Mouse (Mus musculus) C3H10T1/2 (cell line): ENCODE measurements around the gene Sept11. TPM values are rescaled to one million over a fixed set of nuclear protein-coding genes. Genes with fewer than 3 reads are reported as not detected.

Experiments
- polyA plus RNA-seq, 2 experiments: library from polyadenylated mRNA; unstranded; fragments of >200 nt; fragmentation: generic; extraction: Trizol; gene quantifications; one replicate each; pipeline ENCODE4 v1.2.1; 2012; ENCODE audit warnings: missing spikeins in 2 of 2

Sept11 gene
- 10 to 100 TPM in 1 of 2 experiments, 1 to 10 TPM in 1; 9.8 to 91.7 TPM for polyA plus RNA-seq

DNA sequence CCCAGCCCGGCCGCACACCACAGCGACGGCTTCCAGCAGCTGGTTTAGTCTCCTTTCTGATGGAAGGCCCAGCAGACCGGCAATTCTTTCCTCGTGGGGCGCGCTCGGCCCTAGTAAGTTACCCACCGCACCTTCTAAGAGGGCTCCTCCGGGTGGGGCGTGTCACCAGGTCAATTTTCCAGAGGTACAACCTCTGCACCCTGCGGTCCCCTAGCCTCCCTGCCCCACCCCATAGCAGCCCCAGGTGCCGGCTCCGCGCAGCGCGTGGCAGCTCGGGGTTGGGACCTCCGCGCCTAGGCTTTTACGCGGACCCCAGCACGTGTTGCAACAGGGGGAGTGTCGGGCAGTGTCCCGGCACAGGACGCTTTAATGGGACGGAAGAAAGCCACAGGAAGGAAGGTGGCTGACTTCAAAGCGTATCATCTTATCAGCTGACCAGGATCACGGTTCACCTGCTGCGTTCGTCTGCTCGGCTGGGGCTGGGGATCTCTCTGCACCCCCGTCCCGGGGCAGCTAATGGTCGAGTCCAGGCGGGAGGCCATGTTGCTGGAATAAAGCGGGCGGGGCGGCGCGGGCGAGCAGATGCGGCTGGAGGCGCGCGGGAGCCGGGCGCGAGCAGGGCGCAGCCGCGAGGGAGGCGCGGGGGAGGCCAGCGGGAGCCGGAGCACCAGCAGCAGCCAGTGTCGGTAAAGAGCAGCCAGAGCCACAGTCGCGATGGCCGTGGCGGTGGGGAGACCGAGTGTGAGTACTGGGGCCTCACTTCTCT lies at the start of gene Sept11:
Gene Sept11 (plus strand): TSS at position 581 of the 766 bp plus-strand sequence.

DNA sequence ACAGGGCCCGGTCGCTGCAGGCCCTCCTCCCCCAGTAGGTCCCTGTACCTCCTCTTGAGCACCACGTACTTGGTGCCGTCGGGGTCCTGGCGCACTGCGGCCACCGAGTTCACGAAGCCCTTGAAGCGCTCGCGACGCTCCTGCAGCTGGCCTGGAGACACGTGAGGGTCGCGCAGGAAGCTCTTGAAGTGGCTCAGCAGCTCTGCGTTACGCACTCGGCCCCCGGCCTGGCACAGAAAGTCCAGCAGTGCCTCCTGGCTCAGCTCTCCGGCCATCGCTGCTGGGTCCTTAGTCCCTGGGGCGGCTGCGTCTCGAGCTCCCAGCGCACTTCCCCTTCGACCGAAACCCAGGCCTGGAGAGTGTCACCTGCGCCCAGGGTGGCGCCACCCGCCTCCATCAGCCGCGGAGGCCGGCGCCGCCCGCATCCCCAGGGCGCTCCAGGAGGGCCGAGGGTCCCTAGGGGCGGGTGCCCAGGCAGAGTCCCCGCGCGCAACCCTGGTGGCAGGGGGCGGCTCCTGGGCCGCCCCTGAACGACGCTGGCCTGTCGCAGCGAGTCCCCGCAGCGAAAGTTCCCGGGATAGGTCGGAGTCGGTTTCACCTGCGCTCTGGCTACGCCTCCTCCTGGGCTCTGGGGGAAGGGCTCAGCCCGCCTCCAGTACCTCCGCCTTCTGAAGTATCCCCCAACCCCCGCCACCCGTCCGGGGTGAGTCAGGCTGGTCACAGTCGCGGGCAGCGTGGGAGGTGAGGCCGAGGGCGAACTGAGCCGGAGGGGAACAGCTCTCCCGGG lies 48.5 kb upstream of the Sept11 start, which contains the start of gene Sowahb:
Gene Sowahb (minus strand): TSS at position 439 of the 787 bp plus-strand sequence.

GRCm38 (mm10) chr5:93206109-93207005 lies 113.1 kb downstream of the Sept11 start, which contains the start of the genes Ccni and 2010109A12Rik:
TSS of gene Ccni (minus strand) at chr5:93206495.
TSS of gene 2010109A12Rik (plus strand) at chr5:93206518.

Other genes starting within 250 kb of the Sept11 start
- gene Sowahb, start 48.4 kb upstream of the Sept11 start, polyA plus RNA-seq, result not detected
- 100 to 1,000 TPM in 1 of 2 experiments, 10 to 100 TPM in 1; 25.7 to 145 TPM for gene Ccni, start 113.1 kb downstream of the Sept11 start, polyA plus RNA-seq
- gene 2010109A12Rik, start 113.1 kb downstream of the Sept11 start, polyA plus RNA-seq, result under 1 TPM; 0.05 to 0.21 TPM
- gene Ccng2, start 173.8 kb downstream of the Sept11 start, polyA plus RNA-seq, result 10 to 100 TPM in 1 of 2 experiments, under 1 TPM in 1; 0.81 to 29.0 TPM